Mouse (Mus musculus) left cerebral cortex, postnatal 4 days (tissue): ENCODE data around the gene Gm3250. TPM values are rescaled to one million over a fixed set of nuclear protein-coding genes. Genes with fewer than 3 reads are reported as not detected.
A peak's percentile ranks its signal among the peaks of the same experiment; 100 is the strongest.
"Not testable (repeated sequence)": the region's sequence is repeated elsewhere in the genome, so short reads cannot be mapped to it uniquely, and the experiment has no call there.

ENCODE experiments used
- DNase-seq: peaks from one replicate; pipeline ENCODE4 v3.0.0-alpha.2; 2022
- intact Hi-C: fragments of 180-260 bp; cut with DNase I; formaldehyde crosslinking; loops from one replicate; pipeline ENCODE4 v1.15.1; 2025
- total RNA-seq, 2 experiments: library from RNA; stranded (reverse); gene quantifications; 2 replicates each; pipeline ENCODE4 v1.2.3; 2021

Gene Gm3250
- not detected for total RNA-seq

DNA sequence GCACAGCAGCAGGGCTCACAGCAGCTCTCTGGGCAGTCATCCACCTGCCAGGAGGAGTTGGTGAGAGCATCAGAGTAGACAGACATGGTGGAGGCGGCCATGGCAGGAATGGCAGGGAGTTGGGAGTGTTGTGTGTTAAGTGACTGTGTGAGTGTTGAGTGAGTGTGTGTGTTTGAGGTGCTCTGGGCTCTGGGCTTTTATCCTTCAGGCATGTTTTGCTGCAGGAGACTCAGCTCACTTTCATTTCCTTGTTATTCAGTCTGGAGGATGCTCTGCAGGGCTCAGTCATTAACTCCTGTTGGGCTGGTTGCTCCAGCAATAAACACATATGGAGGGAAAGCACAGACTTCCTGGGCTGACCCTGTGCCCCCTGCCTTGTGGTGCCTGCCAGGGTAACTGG, at the start of gene Gm3250:
TSS of gene Gm3250 (minus strand) at position 101 of the 400 bp plus-strand sequence.
- DNase-seq, intact Hi-C loops: not testable (repeated sequence)

DNA sequence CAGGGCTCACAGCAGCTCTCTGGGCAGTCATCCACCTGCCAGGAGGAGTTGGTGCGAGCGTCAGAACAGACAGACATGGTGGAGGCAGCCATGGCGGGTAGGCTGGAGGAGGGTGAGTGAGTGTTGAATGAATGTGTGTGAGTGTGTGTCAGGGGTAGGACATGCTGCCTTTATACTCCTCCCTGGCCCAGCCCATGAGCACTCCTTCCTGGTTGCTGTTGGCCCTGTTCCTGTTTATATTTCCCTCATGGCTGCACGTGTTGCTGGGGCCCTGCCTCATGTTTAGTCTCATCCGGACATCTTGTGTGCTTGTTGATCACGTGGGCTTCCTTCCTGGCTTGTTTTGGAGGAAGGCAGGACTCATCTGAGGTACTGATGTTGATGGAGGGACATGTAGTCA, 44.6 kb upstream of the Gm3250 start, which contains the start of gene Krtap10-4:
TSS of gene Krtap10-4 (minus strand) at position 145 of the 400 bp plus-strand sequence.
- intact Hi-C loops, result no loop called here
- no peak for DNase-seq

GRCm38 (mm10) chr10:77819203-77819602, 36.9 kb upstream of the Gm3250 start:
- DNase-seq, result no peak
- intact Hi-C loops, result no loop called here

- no peak for DNase-seq
- intact Hi-C loops, result no loop called here
Measured at GRCm38 (mm10) chr10:77818523-77818922, 36.2 kb upstream of the Gm3250 start.

DNA sequence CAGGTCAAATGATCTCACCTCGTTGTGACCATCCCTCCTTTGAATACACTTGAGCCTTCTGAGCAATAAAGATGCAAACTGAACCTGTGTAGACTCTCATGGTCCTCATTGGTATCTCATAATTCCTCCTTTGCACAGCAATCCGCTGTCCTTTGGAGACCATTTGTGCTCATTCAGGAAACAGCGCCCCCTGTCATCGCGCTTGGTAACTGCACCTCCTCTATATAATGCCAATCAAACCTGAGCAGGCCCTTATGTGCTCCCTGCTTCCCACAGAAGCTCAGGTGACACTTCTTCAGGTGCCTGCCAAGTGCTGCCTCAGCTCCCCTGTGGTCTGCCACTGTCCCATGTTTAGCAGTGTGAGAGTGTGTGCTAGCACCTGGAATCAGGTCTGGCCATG, 33.2 kb upstream of the Gm3250 start:
- DNase-seq, result peak; percentile 17
- intact Hi-C loops, result no loop called here

DNA sequence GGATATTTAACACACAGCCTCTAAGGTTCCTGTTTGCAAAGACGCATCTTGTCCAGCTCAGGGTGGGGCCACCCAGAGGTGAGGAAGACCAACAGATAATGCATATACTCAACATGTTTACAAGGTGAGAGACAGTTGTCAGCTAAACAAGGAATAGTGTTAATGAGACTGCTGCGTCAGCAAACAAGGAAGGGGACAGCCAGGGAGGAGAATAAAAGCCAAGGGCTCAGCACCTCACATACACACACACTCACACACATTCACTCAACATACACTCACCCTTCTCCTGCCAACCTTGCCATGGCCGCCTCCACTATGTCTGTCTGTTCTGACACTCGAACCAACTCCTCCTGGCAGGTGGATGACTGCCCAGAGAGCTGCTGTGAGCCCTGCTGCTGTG, 32.0 kb upstream of the Gm3250 start, which contains the start of gene Gm2696:
TSS of gene Gm2696 (plus strand) at position 301 of the 400 bp plus-strand sequence.
- no peak for DNase-seq
- intact Hi-C loops, result no loop called here

DNA sequence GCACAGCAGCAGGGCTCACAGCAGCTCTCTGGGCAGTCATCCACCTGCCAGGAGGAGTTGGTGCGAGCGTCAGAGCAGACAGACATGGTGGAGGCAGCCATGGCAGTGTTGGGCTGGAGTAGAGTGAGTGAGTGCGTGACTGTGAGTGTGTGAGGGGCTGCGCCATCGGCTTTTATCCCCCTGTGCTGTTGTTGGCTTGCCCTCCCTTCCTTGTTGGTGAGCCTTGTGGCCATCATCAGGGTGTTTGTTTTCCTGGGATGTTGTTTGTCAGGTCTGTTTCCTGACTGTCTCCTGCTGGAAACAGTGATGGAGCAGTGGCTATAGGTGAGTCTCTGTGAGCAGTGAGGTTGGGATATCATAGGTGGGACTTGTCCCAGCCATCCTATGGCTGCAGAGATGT, 29.4 kb upstream of the Gm3250 start, which contains the start of gene Gm9507:
TSS of gene Gm9507 (minus strand) at position 101 of the 400 bp plus-strand sequence.
- DNase-seq, result no peak
- intact Hi-C loops, result no loop called here

GRCm38 (mm10) chr10:77804095-77804494, 21.8 kb upstream of the Gm3250 start:
- no peak for DNase-seq
- intact Hi-C loops, result no loop called here

DNA sequence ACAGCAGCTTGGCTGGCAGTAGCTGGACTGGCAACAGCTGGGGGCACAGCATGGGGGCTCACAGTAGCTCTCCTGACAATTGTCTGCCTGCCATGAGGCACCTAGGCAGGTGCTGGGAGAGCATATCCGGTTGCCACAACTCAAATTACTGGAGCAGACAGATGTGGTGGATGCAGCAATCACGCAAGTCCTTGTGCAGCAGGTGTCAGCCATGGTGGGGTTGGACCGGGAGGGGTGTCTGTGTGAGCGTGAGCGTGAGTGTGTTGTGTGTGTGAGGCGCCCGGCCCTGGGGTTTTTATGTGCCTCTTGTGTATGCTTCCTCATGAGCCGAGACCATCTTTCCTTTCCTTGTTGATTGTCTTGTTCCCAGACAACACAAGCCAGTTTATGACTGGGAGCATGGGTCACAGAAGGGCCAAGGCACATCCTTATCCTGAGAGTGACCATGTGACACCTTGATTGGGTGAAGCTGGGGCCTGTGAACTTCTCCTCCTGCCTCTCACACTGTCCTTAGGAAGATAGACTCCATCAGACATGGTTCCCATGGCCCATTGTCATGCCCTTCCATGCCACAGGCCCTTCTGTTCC, 16.7 kb upstream of the Gm3250 start, which contains the start of gene Gm19668:
TSS of gene Gm19668 (minus strand) at position 213 of the 588 bp plus-strand sequence.
- DNase-seq, result no peak
- intact Hi-C loops, result no loop called here

- intact Hi-C loops, result not testable (repeated sequence)
- peak; percentile 38 for DNase-seq
Measured at GRCm38 (mm10) chr10:77798164-77798920, 16.0 kb upstream of the Gm3250 start.

GRCm38 (mm10) chr10:77797677-77798076, 15.3 kb upstream of the Gm3250 start:
- DNase-seq, result no peak
- intact Hi-C loops, result no loop called here

- DNase-seq, result no peak
- intact Hi-C loops, result no loop called here
Measured at GRCm38 (mm10) chr10:77794976-77795375, 12.6 kb upstream of the Gm3250 start, which contains the start of gene Gm9639. TSS of gene Gm9639 (minus strand) at chr10:77795076.

- intact Hi-C loops, result no loop called here
- no peak for DNase-seq
Measured at GRCm38 (mm10) chr10:77788621-77789020, 6.3 kb upstream of the Gm3250 start.

DNA sequence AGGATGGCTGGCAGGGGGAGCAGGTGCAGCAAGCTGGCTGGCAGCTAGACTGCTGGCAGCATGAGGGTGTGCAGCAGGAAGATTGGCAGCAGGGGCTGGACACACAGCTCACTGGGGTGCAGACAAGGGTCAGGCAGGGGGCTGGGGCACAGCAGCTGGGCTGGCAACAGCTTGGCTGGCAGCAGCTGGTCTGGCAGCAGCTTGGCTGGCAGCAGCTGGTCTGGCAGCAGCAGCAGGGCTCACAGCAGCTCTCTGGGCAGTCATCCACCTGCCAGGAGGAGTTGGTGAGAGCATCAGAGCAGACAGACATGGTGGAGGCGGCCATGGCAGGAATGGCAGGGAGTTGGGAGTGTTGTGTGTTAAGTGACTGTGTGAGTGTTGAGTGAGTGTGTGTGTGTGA, 5.5 kb upstream of the Gm3250 start, which contains the start of gene Gm7137:
TSS of gene Gm7137 (minus strand) at position 325 of the 400 bp plus-strand sequence.
- intact Hi-C loops, result not testable (repeated sequence)
- peak; percentile 14 for DNase-seq

DNA sequence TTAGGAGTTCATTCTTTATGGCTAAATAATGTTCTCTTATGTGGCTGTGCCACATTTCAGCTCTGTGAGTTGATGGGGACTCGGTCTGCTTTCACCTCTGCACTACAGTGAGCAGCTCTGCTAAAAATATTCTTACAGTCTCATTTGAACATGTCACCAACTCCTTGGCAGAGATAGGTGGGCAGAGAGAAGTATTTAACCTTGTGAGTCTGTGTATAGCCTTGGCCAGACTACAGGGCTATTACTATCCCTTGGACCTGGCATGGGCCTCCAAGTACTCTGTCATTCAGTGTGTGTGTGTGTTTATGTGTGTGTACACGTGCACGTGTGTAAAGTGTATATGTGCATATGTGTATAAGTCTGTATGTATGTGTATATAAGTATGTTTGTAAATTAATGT, 1.1 kb upstream of the Gm3250 start:
- intact Hi-C loops, DNase-seq: not testable (repeated sequence)

DNA sequence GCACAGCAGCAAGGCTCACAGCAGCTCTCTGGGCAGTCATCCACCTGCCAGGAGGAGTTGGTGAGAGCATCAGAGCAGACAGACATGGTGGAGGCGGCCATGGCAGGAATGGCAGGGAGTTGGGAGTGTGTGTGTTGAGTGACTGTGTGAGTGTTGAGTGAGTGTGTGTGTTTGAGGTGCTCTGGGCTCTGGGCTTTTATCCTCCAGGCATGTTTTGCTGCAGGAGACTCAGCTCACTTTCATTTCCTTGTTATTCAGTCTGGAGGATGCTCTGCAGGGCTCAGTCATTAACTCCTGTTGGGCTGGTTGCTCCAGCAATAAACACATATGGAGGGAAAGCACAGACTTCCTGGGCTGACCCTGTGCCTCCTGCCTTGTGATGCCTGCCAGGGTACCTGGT, 5.5 kb downstream of the Gm3250 start, which contains the start of gene Gm7138:
TSS of gene Gm7138 (minus strand) at position 101 of the 400 bp plus-strand sequence.
- DNase-seq, intact Hi-C loops: not testable (repeated sequence)

- intact Hi-C loops, DNase-seq: not testable (repeated sequence)
Measured at GRCm38 (mm10) chr10:77772142-77772541, 10.2 kb downstream of the Gm3250 start.

DNA sequence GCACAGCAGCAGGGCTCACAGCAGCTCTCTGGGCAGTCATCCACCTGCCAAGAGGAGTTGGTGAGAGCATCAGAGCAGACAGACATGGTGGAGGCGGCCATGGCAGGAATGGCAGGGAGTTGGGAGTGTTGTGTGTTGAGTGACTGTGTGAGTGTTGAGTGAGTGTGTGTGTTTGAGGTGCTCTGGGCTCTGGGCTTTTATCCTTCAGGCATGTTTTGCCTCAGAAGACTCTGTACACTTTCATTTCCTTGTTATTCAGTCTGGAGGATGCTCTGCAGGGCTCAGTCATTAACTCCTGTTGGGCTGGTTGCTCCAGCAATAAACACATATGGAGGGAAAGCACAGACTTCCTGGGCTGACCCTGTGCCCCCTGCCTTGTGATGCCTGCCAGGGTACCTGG, 11.1 kb downstream of the Gm3250 start, which contains the start of gene Gm3238:
TSS of gene Gm3238 (minus strand) at position 101 of the 400 bp plus-strand sequence.
- DNase-seq, intact Hi-C loops: not testable (repeated sequence)

GRCm38 (mm10) chr10:77769727-77770126, 12.6 kb downstream of the Gm3250 start:
- intact Hi-C loops, result no loop called here
- DNase-seq, result no peak

DNA sequence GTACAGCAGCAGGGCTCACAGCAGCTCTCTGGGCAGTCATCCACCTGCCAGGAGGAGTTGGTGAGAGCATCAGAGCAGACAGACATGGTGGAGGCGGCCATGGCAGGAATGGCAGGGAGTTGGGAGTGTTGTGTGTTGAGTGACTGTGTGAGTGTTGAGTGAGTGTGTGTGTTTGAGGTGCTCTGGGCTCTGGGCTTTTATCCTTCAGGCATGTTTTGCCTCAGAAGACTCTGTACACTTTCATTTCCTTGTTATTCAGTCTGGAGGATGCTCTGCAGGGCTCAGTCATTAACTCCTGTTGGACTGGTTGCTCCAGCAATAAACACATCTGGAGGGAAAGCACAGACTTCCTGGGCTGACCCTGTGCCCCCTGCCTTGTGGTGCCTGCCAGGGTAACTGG, 22.8 kb downstream of the Gm3250 start, which contains the start of gene Gm3233:
TSS of gene Gm3233 (minus strand) at position 101 of the 400 bp plus-strand sequence.
- intact Hi-C loops, result not testable (repeated sequence)

GRCm38 (mm10) chr10:77753448-77753847, 28.9 kb downstream of the Gm3250 start:
- no peak for DNase-seq
- intact Hi-C loops, result no loop called here

More for the DNA sequence above, 22.8 kb downstream of the Gm3250 start, which contains the start of gene Gm3233:
- not testable (repeated sequence) for DNase-seq
